Comparison of ENCODE assay signal across 9 mouse cellular contexts in the genomic region with DNA sequence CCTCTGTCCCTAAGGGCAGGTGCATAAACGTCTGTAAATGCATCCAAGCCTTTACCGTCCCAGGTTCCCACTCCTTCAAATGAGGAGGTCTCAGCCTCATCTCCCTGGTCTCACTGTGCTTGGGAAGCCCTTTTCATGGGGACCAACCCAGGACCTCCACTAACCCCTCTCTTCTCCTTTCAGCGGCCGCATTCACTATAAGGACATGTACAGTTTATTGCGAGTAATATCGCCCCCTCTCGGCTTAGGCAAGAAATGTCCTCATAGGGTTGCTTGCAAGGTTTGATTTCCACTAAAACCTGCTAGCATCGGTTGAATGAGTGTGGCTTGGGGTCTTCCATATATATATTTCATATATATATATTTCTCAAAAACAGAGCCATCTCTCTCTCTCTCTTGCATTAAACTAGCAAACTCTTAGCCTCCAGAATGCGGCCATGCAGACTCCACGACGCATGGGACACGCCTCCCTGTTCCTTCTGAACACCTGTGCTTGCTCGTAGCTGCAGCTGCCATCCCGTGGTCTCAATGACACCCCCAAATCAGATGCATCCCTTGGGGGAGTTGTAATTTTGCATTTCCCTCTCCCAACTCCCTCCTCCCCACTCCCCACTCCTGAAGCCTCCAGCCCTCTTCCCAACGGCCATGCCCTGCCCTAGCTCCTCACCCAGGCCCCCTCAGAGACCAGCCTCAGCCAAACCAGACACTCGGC. TPM values are rescaled to one million over a fixed set of nuclear protein-coding genes. Genes with fewer than 3 reads are reported as not detected.
DNase-seq lines count a peak whose midpoint lies in the region; ATAC-seq and TF ChIP-seq lines count a peak whose summit lies in the region.
"Had no signal": no experiment of that assay in that cellular context is flagged by ENCODE, and none has a peak within 500 bp of the region (broad histone marks: within the 10 kb centered on the region; RNA-seq: fewer than 3 reads in every experiment).

No protein-coding gene starts in this region.

- no peak overlapping the region for H3K4me3 ChIP-seq in kidney, postnatal 0 days (replicated peaks; ENCODE audit: low read depth, low read length)
- no peak overlapping the region for H3K4me3 ChIP-seq in kidney, embryonic 15.5 days (replicated peaks)
- no peak overlapping the region for H3K4me3 ChIP-seq in E14TG2a.4 (replicated peaks; ENCODE audit: low read length)
- H3K4me3 ChIP-seq: erythroblast, embryonic 14.5 days had no signal

- no peak overlapping the region for H3K4me2 ChIP-seq in kidney, postnatal 0 days (ENCODE audit: low read length)
- no peak overlapping the region for H3K4me2 ChIP-seq in kidney, embryonic 15.5 days

- no peak overlapping the region for H3K9ac ChIP-seq in kidney, postnatal 0 days (ENCODE audit: low read depth, low read length)
- no peak overlapping the region for H3K9ac ChIP-seq in kidney, embryonic 15.5 days

- H3K27ac ChIP-seq in kidney, postnatal 0 days, result no peak overlapping the region
- no peak overlapping the region for H3K27ac ChIP-seq in kidney, embryonic 15.5 days

- H3K36me3 ChIP-seq in kidney, postnatal 0 days (ENCODE audit: insufficient read depth, low read length), result no peaks in the 10 kb centered on the region
- no peaks in the 10 kb centered on the region for H3K36me3 ChIP-seq in kidney, embryonic 15.5 days
- H3K36me3 ChIP-seq in E14TG2a.4 (ENCODE audit: insufficient read depth, low read length), result peaks cover 21% of the 10 kb centered on the region

- H3K4me1 ChIP-seq in kidney, postnatal 0 days (replicated peaks; ENCODE audit: insufficient read depth, low read length), result no peaks in the 10 kb centered on the region
- H3K4me1 ChIP-seq in kidney, embryonic 15.5 days, result 0 out of 2 replicates have a peak, but pooled peaks cover 5% of the 10 kb centered on the region
- H3K4me1 ChIP-seq in E14TG2a.4 (replicated peaks; ENCODE audit: low read depth, low read length), result peaks cover 52% of the 10 kb centered on the region

- TF ChIP-seq CTCF in kidney, postnatal 0 days (IDR thresholded peaks at IDR 0.05; ENCODE audit: low read depth), result peak; percentile 66
- peak; percentile 82 for TF ChIP-seq CTCF in E14TG2a.4 (conservative IDR thresholded peaks at IDR 0.05; ENCODE audit: low read length)

- no peaks in the 10 kb centered on the region for H3K9me3 ChIP-seq in kidney, postnatal 0 days (replicated peaks; ENCODE audit: low read length)
- no peaks in the 10 kb centered on the region for H3K9me3 ChIP-seq in kidney, embryonic 15.5 days (replicated peaks)
- no peaks in the 10 kb centered on the region for H3K9me3 ChIP-seq in E14TG2a.4 (ENCODE audit: low read length)

- DNase-seq in kidney, postnatal 0 days (ENCODE audit: low spot score), result peak; percentile 61
- DNase-seq in c-Kit-positive CD71-positive TER-119-positive erythroid progenitor cells, embryonic 14.5 days (ENCODE audit: low spot score), result peak; percentile 31
- DNase-seq in kidney, postnatal 4 days, result peak; percentile 26 to 50
- DNase-seq in adrenal gland, postnatal 14 days, result no peak
- no peak for DNase-seq in ovary, adult 18-20 months (ENCODE audit: low spot score)

- WGBS in kidney, postnatal 0 days, result 41% methylated on average over 16 of the region's 16 CpGs
- WGBS in kidney, embryonic 15.5 days, result 32% methylated on average over 16 of the region's 16 CpGs

- ATAC-seq in kidney, postnatal 0 days (replicated peaks; ENCODE audit: low FRiP score, low read depth), result no peak
- no peak for ATAC-seq in kidney, embryonic 15.5 days (replicated peaks; ENCODE audit: low FRiP score)
- ATAC-seq in activated CD4-positive, CD25-positive, alpha-beta regulatory T cell, adult 4 months, result no peak

- H3K27me3 ChIP-seq in kidney, postnatal 0 days (ENCODE audit: insufficient read depth, low read length), result no peaks in the 10 kb centered on the region
- H3K27me3 ChIP-seq in kidney, embryonic 15.5 days, result peaks cover 30% of the 10 kb centered on the region
- peaks cover 61% of the 10 kb centered on the region for H3K27me3 ChIP-seq in E14TG2a.4 (ENCODE audit: insufficient read depth, low read length)

RNA-seq across cellular contexts. Expression of a gene that starts 48.0 kb away (rescaled TPM):
- 77.4 and 83.8 TPM in 2 replicates for polyA plus RNA-seq in kidney, postnatal 0 days (2015; fragmentation: Nextera tagmentation; extraction: Ambion mirVana)
- 73.4 and 80.3 TPM in 2 replicates for polyA plus RNA-seq in kidney, embryonic 15.5 days (2015; fragmentation: Nextera tagmentation; extraction: Ambion mirVana)
- polyA plus RNA-seq in activated CD4-positive, CD25-positive, alpha-beta regulatory T cell, adult 4 months (2017; shearing (Covaris generic)), result 10 to 100 TPM; 54.7 to 56.1 TPM
- total RNA-seq in adrenal gland, postnatal 14 days (2021), result 45.5 and 55.7 TPM in 2 replicates

Comparison
In these comparisons a context has a peak if more than half of its experiments do, and no peak if none do; other contexts are left out.
1. DNase-seq: peak in kidney, postnatal 0 days (single experiment), c-Kit-positive CD71-positive TER-119-positive erythroid progenitor cells, embryonic 14.5 days (single experiment) and kidney, postnatal 4 days (2 of 2); none in adrenal gland, postnatal 14 days (single experiment) and ovary, adult 18-20 months (single experiment).